Mouse (Mus musculus): ENCODE results near the gene Lgals1. TPM values are rescaled to one million over a fixed set of nuclear protein-coding genes. Genes with fewer than 3 reads are reported as not detected.

The Lgals1 gene
- total and polyA plus RNA-seq, 3 experiments: 637 to 805 (median 735) TPM

- Histone ChIP-seq H3K4me3 (replicated peaks in 1 of 3; ENCODE audit: low read depth in 2 of 3, low read length in 2 of 3, poor library complexity in 1 of 3) (no peak overlapping the region), H3K9me3 (replicated peaks; ENCODE audit: low read length) (no peaks in the 10 kb centered on the region), H3K9ac (ENCODE audit: insufficient read depth, low read depth) (no peak overlapping the region), H3K79me2 (replicated peaks; ENCODE audit: control insufficient read depth, extremely low read depth, insufficient read depth, poor library complexity, severe bottlenecking) (no peaks in the 10 kb centered on the region), H3K4me2 (ENCODE audit: insufficient read depth, low read depth, poor library complexity, severe bottlenecking) (no peak overlapping the region), H3K36me3 (replicated peaks in 1 of 2; ENCODE audit: control insufficient read depth in 1 of 2, insufficient read depth in 1 of 2, low read length in 1 of 2) (peaks cover 60 to 89% of the 10 kb centered on the region in 2 experiments), H3K4me1 (ENCODE audit: control insufficient read depth in 1 of 2, insufficient read depth in 2 of 2) (peaks cover 28 to 56% of the 10 kb centered on the region in 2 experiments), H3K27ac (ENCODE audit: insufficient read depth, low read depth) (no peak overlapping the region), H3K27me3 (replicated peaks) (no peaks in the 10 kb centered on the region)
- in situ Hi-C loops (cut with MboI; ENCODE audit: low pct_ligation_motif_present, low pct_unique_long_range_greater_than_20kb, low sequenced_read_pairs): no loop called here
- DNase-seq (ENCODE audit: extremely low read depth): no peak
- TF ChIP-seq CHD2 (IDR thresholded peaks at IDR 0.05; ENCODE audit: low read length): no peak
- TF ChIP-seq CHD1 (IDR thresholded peaks at IDR 0.05; ENCODE audit: low read depth, low read length): no peak
- no peak for TF ChIP-seq ZMIZ1 (IDR thresholded peaks at IDR 0.05; ENCODE audit: low read depth, low read length)
- TF ChIP-seq JUND (conservative IDR thresholded peaks at IDR 0.05; ENCODE audit: low read depth, low read length): no peak
- no peak for TF ChIP-seq RCOR1 (conservative IDR thresholded peaks at IDR 0.05; ENCODE audit: low read depth, low read length)
- no peak for TF ChIP-seq USF2 (conservative IDR thresholded peaks at IDR 0.05; ENCODE audit: low read depth, low read length)
- no peak for TF ChIP-seq UBTF (IDR thresholded peaks at IDR 0.05; ENCODE audit: low read depth, low read length)
- TF ChIP-seq USF1 (IDR thresholded peaks at IDR 0.05; ENCODE audit: low read depth, low read length): no peak
- no peak for TF ChIP-seq MAZ (IDR thresholded peaks at IDR 0.05; ENCODE audit: low read depth, low read length)
- no peak for TF ChIP-seq GABPA (IDR thresholded peaks at IDR 0.05; ENCODE audit: insufficient replicate concordance, low read depth, low read length)
- dilution Hi-C loops (cut with MboI; ENCODE audit: extremely low pct_ligation_motif_present, extremely low pct_unique_long_range_greater_than_20kb, low sequenced_read_pairs): no loop called here
These were observed 37.1 kb upstream of the Lgals1 start for GRCm38 (mm10) chr15:78889401-78889853.

GRCm38 (mm10) chr15:78892440-78892839 is 34.1 kb upstream of the Lgals1 start:
- H3K4me2 ChIP-seq (ENCODE audit: insufficient read depth, low read depth, poor library complexity, severe bottlenecking): no peak overlapping the region
- peaks cover 46 to 87% of the 10 kb centered on the region in 2 experiments for H3K4me1 ChIP-seq (ENCODE audit: control insufficient read depth in 1 of 2, insufficient read depth in 2 of 2)
- no peaks in the 10 kb centered on the region for H3K79me2 ChIP-seq (replicated peaks; ENCODE audit: control insufficient read depth, extremely low read depth, insufficient read depth, poor library complexity, severe bottlenecking)
- no peaks in the 10 kb centered on the region for H3K27me3 ChIP-seq (replicated peaks)
- H3K9me3 ChIP-seq (replicated peaks; ENCODE audit: low read length): no peaks in the 10 kb centered on the region
- in situ Hi-C loops (cut with MboI; ENCODE audit: low pct_ligation_motif_present, low pct_unique_long_range_greater_than_20kb, low sequenced_read_pairs): no loop called here
- H3K4me3 ChIP-seq (replicated peaks in 1 of 3; ENCODE audit: low read depth in 2 of 3, low read length in 2 of 3, poor library complexity in 1 of 3): no peak overlapping the region
- DNase-seq (ENCODE audit: extremely low read depth): no peak
- dilution Hi-C loops (cut with MboI; ENCODE audit: extremely low pct_ligation_motif_present, extremely low pct_unique_long_range_greater_than_20kb, low sequenced_read_pairs): no loop called here
- TF ChIP-seq ZMIZ1 (IDR thresholded peaks at IDR 0.05; ENCODE audit: low read depth, low read length) (no peak), JUND (conservative IDR thresholded peaks at IDR 0.05; ENCODE audit: low read depth, low read length) (no peak), ZNF384 (IDR thresholded peaks at IDR 0.05; ENCODE audit: low read depth, low read length) (no peak), ELF1 (IDR thresholded peaks at IDR 0.05; ENCODE audit: low read depth, low read length) (no peak), E2F4 (IDR thresholded peaks at IDR 0.05; ENCODE audit: insufficient replicate concordance, low read depth, low read length) (no peak), HCFC1 (IDR thresholded peaks at IDR 0.05; ENCODE audit: low read depth, low read length) (no peak), MXI1 (IDR thresholded peaks at IDR 0.05; ENCODE audit: low read depth, low read length) (no peak), ZC3H11A (IDR thresholded peaks at IDR 0.05; ENCODE audit: low read depth, low read length) (no peak), SMC3 (IDR thresholded peaks at IDR 0.05; ENCODE audit: low read depth, low read length) (no peak), NELFE (IDR thresholded peaks at IDR 0.05; ENCODE audit: low read depth, low read length) (no peak), BHLHE40 (IDR thresholded peaks at IDR 0.05; ENCODE audit: low read depth, low read length) (no peak)
- H3K36me3 ChIP-seq (replicated peaks in 1 of 2; ENCODE audit: control insufficient read depth in 1 of 2, insufficient read depth in 1 of 2, low read length in 1 of 2): peaks cover 44 to 65% of the 10 kb centered on the region in 2 experiments
- H3K9ac ChIP-seq (ENCODE audit: insufficient read depth, low read depth): no peak overlapping the region
- no peak overlapping the region for H3K27ac ChIP-seq (ENCODE audit: insufficient read depth, low read depth)

Data from CH12.LX (cell line).